Mouse (Mus musculus) adrenal gland, postnatal 14 days (tissue): Measurements from ENCODE around the gene 2900011O08Rik. TPM values are rescaled to one million over a fixed set of nuclear protein-coding genes. Genes with fewer than 3 reads are reported as not detected.
A peak's percentile ranks its signal among the peaks of the same experiment; 100 is the strongest.
"Not testable (repeated sequence)": the region's sequence is repeated elsewhere in the genome, so short reads cannot be mapped to it uniquely, and the experiment has no call there.

Source experiments
- DNase-seq: peaks from one replicate; pipeline ENCODE4 v3.0.0; 2021; ENCODE audit warnings: mixed read lengths
- long read RNA-seq, 2 experiments: library from polyadenylated mRNA; stranded (forward); transcript quantifications; one replicate each; pipeline ENCODE4 v2.0.0; 2021
- total RNA-seq: library from RNA; stranded (reverse); gene quantifications from 2 replicates; pipeline ENCODE4 v1.2.3, GENCODE M21; 2021

The 2900011O08Rik gene
- total RNA-seq = 1.4 TPM in 2 replicates
- long read RNA-seq, experiment 1, partial matches to known transcripts = 1 of 2 reads
- long read RNA-seq, experiment 1, other reads (novel, unspliced or antisense) = 0 of 2 reads
- long read RNA-seq, experiment 2, partial matches to known transcripts = 0 of 2 reads
- long read RNA-seq, experiment 2, other reads (novel, unspliced or antisense) = 1 of 2 reads

GRCm38 (mm10) chr16:13986574-13987478 lies at the start of gene 2900011O08Rik, which contains the start of gene Ifitm7:
2900011O08Rik (plus strand) TSS chr16:13986604.
Ifitm7 (minus strand) TSS chr16:13986888.
- DNase-seq = peak; percentile 38

- peak; percentile 78 for DNase-seq
Measured at GRCm38 (mm10) chr16:13940139-13940846, 46.1 kb upstream of the 2900011O08Rik start.

- DNase-seq = no peak
Measured at GRCm38 (mm10) chr16:13940847-13941395, 45.5 kb upstream of the 2900011O08Rik start.

DNA sequence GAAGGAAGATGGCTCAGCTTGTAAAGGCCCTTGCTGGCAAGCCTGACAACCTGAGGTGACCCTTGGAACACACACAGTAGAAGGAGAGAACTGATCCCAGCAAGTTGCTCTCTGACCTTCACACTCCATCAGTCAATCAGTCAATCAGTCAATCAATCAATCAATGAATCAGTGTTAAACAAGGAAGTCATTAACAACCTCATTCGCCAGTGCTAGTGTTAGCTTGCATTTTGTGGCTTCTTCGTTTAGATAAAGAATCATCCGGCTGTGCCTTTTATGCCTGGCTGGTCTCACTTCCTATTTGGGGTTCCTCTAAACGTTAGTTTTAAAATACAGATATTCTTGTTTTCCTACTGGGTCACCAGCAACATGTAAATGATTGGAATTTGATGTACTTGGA lies 42.2 kb upstream of the 2900011O08Rik start:
- DNase-seq = no peak

- no peak for DNase-seq
Measured at GRCm38 (mm10) chr16:13944752-13945151, 41.7 kb upstream of the 2900011O08Rik start.

DNA sequence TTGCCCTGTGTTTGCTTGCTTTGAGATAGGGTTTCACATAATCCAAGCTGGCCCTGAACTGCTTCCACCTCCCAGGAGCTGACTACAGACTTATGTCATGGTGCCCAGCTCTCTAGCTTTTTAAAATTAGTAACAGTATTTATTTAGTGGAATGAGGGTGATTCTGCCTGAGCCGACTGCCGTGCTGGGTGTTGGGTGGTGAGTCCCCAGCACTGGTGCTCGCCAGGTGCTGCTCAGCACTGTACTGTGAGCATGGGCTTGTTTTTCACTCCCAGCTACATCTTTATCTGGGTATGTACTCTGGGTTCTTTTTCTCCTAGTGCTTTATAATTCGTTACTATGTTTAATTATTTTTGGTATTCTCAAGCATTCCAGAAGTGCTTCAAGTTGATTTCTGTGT lies 41.3 kb upstream of the 2900011O08Rik start:
- no peak for DNase-seq

DNA sequence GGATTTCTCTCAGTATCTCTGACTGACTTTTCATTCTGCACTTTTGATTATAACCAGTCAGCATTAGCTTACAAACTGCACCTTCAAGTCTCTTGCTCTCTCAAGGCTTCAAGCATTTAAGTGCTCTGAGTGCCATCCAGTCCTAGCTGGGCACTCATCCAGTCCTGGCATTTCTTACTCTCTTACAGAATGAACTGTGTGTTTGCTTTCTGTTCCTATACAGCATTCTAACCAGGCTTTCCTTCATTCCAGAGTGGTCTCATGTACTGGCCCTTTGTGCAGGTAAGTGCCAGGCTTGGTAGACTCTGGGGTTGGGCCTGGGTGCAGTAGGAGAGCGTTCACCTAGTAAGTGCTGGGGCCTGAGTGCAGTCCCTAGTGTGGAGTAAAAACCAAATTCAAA lies 40.1 kb upstream of the 2900011O08Rik start:
- DNase-seq = no peak

DNA sequence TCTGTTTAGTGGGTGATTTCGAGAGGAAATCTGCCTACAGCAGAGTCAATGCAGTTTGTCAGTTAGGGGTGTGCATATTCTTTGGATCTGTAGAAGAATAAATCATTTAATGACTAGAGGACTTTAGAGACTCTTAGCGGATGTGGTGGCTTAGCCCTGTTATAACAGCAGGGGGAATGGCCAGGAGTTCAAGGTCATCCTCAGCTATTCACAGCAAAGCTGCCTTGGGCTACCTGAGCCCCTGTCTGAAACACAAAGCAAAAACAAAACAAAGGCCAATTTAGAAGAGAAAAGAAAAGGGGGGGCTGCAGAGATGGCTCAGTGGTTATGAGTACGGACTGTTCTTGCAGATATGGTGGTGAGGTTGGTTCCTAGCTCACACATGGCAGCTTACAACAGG lies 35.2 kb upstream of the 2900011O08Rik start:
- no peak for DNase-seq

GRCm38 (mm10) chr16:13962053-13962452 lies 24.4 kb upstream of the 2900011O08Rik start:
- DNase-seq = no peak

- no peak for DNase-seq
Measured at GRCm38 (mm10) chr16:13969096-13969495, 17.3 kb upstream of the 2900011O08Rik start.

DNA sequence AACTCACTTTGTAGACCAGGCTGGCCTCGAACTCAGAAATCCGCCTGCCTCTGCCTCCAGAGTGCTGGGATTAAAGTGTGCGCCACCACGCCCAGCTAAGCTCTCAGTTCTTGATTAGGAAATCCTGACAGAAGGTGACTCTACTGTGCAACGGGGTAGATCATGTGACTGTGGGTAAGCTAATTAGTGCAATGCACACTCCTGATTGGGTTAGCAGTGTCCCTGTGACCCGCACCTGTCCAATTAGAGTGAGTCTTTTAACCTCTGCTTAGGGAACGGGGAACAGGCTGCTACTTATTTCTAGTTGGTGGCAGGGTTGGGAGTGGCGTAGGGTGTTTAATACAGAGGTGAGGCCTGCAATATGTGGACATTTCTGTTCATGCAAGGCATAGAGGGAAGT lies 14.4 kb upstream of the 2900011O08Rik start:
- DNase-seq = no peak

DNA sequence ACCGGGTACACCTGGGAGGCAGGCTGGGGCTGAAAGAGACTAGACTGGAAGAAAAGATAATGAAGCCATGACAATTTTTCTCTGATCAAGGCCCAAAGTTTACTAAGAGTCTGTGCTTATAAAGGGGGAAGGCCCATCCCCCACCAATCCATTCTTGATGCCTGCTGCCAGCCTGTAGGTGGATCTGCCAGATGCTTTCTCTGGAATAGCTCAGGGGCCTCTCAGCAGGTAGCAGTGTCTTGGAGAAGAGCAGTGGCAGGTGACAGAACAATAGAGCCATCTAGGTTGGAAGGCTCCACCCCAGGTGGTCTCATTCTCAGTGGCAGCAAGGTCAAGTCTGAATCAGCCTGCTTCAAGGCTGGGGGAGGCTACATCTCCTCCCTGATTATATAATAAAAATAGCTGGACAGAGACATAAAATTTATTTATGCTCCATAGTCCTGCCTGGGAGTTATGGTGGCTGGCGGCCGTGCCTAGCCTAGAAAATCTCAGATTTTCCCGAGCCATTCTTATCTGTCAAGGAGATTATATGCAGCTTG lies 10.0 kb upstream of the 2900011O08Rik start:
- not testable (repeated sequence) for DNase-seq

DNA sequence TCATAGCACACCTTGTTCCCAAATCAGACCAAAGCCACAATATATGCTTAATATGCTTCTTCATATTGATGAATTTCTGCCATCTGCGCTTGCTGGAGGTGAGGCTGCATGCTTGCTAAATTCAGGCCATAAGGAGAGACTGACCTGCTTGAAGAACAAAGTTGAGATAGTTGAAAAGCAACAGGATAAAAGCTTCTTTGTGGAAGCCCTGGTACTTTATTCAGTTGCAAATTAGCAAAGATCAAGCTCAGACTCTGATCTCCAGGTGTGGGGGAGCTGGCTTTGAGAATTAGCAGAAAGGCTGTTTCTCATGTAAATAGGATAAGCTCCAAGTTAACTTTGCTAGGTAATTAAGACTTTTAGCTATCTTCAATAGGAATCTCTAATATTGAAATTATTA lies 9.4 kb upstream of the 2900011O08Rik start:
- not testable (repeated sequence) for DNase-seq

- not testable (repeated sequence) for DNase-seq
Measured at GRCm38 (mm10) chr16:13981726-13982125, 4.7 kb upstream of the 2900011O08Rik start.

DNA sequence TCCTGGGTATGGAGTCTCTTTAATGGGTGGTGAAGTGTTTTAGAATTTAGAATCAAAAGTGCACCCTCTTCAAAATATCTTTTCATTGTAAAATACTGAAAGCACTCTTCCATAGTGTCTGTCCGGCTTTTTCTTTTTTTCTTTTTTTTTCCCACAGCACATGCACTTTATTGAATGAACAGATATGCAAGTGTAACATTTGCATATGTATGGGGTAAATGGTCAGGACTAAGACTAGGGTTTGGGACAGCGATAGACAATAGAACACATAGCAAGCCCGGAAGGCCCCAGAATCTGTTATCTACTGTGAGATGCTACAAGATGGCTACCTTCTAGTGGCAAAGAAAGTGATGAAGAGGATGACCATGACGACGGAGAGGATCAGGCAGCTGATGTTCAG lies 3.2 kb upstream of the 2900011O08Rik start:
- DNase-seq = no peak

GRCm38 (mm10) chr16:13986197-13986573 lies 219 bp upstream of the 2900011O08Rik start:
- DNase-seq = no peak

DNA sequence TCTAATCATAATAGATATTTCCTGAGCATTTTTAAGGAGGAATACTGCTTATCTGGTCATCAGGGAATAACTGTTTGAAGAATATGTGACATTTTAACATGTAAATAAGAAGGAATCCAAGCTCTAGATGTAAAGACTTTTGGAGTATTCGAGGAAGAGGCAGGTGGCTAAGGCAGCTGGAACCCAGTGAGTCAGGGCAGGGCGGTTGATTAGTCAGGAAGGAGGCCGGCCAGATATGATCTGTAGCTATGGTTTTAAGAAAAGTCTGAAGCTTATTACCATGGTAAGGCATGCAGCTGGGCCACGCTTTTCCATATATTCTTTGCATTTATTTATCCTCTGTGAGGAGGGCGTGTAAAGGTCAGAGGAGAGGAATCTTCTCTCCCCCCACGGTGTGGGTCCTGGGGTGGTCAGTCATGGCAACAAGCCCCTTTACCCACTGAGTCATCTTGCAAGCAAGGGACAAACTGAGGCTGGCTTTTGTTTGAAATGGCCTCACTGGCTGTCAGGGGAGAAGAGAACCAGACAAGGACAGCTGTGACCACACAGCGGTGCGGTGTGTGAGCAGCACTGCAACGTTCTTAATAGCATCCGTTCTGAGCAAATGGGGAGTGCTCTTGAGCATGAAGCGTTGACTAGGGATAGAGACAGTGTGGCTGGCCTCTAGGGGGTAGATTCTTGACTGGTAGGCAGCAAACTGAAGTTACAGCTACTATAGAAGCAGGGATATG lies 6.3 kb downstream of the 2900011O08Rik start:
- DNase-seq = no peak

DNA sequence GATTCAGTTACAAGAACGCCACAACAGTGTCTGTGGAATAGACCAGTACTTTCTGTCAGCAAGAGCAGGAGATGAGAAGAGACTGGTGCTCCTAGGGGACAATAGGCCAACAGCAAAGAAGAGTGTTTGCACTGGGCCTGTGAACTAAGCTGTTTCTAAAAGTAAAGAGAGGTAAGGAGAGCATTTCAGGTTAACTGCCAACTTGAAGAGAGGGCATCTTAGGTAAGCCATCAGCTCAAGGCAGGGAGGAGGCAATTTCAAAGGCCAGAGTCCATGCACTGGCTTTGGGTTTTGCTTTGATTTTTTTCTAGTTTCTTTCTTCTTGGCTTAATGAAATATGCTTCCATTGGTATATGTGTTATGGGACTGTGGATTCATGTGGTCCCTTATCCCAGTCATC lies 7.7 kb downstream of the 2900011O08Rik start:
- no peak for DNase-seq

DNA sequence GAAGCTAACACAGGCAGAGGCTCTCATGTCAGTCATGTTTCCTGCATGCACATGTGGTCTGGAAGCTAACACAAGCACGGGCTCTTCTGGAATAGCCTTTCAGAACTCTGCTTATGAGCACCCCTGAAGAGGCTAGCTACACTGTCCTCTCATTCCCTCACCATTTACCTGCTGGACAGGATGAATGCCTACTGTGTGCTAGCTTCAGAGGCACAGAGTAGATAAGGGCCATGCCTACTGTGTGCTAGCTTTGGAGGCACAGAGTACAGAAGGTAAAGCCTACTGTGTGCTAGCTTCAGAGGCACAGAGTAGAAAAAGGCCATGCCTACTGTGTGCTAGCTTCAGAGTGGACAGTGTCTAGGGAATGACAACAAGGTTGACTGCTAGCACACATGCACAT lies 8.1 kb downstream of the 2900011O08Rik start:
- no peak for DNase-seq

- no peak for DNase-seq
Measured at GRCm38 (mm10) chr16:14003386-14004130, 17.2 kb downstream of the 2900011O08Rik start.

DNA sequence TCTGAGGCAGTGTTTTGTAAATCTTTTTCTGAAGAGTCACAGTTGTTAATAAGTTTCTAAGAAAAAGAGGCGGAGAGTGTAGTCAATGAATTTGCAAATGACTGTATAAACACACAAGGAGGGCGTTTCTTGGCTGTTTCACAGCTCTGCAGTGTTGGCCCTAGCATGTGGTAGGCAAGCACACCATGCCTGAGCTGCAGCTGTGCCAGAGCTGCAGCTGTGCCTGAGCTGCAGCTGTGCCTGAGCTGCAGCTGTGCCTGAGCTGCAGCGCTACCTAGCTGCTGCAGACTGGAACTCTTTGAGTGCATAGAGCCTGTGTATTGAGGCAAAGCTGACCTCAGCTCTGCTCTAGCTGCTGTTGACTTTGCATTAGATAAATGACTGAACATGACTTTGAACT lies 17.8 kb downstream of the 2900011O08Rik start:
- DNase-seq = no peak
